In the genomic region with DNA sequence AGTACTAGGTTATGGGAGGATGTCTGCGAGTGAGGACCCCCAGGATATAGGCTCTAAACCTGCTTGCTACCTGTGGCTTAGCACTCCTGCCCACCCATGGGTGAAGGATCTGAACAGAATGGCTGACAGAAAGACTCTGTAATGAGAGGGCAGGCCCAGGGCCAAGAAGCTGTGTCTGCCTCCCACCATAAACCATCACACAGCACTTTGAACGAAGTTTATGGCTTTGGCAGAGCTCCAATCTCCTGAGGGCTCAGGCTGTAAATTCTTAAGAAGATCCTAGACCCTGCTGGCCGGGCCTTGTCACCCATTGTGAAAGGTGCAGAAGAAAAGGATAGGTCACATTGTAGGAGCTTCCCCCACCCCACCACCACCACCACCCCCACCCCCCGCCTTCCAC, we compare ENCODE assay signal across 8 mouse cellular contexts.
DNase-seq lines count a peak whose midpoint lies in the region; ATAC-seq lines count a peak whose summit lies in the region.
"Had no signal": no experiment of that assay in that cellular context is flagged by ENCODE, and none has a peak within 500 bp of the region (broad histone marks: within the 10 kb centered on the region; RNA-seq: fewer than 3 reads in every experiment).

No protein-coding gene starts in this region.

- H3K36me3 ChIP-seq in neural tube, embryonic 11.5 days (ENCODE audit: control insufficient read depth, insufficient read depth, low read length), result no peaks in the 10 kb centered on the region
- H3K36me3 ChIP-seq in forebrain, embryonic 14.5 days (ENCODE audit: control insufficient read depth, insufficient read depth, low read length), result no peaks in the 10 kb centered on the region
- no peaks in the 10 kb centered on the region for H3K36me3 ChIP-seq in kidney, embryonic 16.5 days (ENCODE audit: insufficient read depth, low read length)

- H3K9me3 ChIP-seq in neural tube, embryonic 11.5 days (ENCODE audit: control insufficient read depth, low read length), result no peaks in the 10 kb centered on the region
- no peaks in the 10 kb centered on the region for H3K9me3 ChIP-seq in forebrain, embryonic 14.5 days (replicated peaks; ENCODE audit: control insufficient read depth, low read length)
- no peaks in the 10 kb centered on the region for H3K9me3 ChIP-seq in kidney, embryonic 16.5 days (ENCODE audit: low read length)

- peak; percentile 34 for DNase-seq in neural tube, embryonic 11.5 days (ENCODE audit: low spot score)
- DNase-seq in neural tube, embryonic 10.5 days (ENCODE audit: extremely low spot score, low spot score), result no peak
- DNase-seq in forebrain, embryonic 14.5 days (ENCODE audit: low spot score), result peak; percentile 64
- peak; percentile 6 for DNase-seq in skeletal muscle tissue, adult 2 months (ENCODE audit: low read depth, low spot score)
- DNase-seq in gastrocnemius, adult 8-10 months (ENCODE audit: low spot score in 2 of 2), result no peak
- no peak for DNase-seq in layer of hippocampus, adult 11-12 months (ENCODE audit: low spot score)
- DNase-seq: gastrocnemius, postnatal 36 days had no signal

- H3K27ac ChIP-seq in neural tube, embryonic 11.5 days (ENCODE audit: low read depth, low read length), result peak overlapping the region; percentile 80
- peak overlapping the region; percentile 46; the same call in 1 of the 2 replicates for H3K27ac ChIP-seq in forebrain, embryonic 14.5 days (ENCODE audit: low read depth, low read length)
- H3K27ac ChIP-seq in kidney, embryonic 16.5 days (ENCODE audit: low read length), result no peak overlapping the region; the same call in 1 of the 2 replicates

- H3K4me1 ChIP-seq in neural tube, embryonic 11.5 days (ENCODE audit: control insufficient read depth, insufficient read depth, low read length), result peaks cover 18% of the 10 kb centered on the region
- H3K4me1 ChIP-seq in forebrain, embryonic 14.5 days (ENCODE audit: control insufficient read depth, insufficient read depth, low read length), result peaks cover 14% of the 10 kb centered on the region
- H3K4me1 ChIP-seq in kidney, embryonic 16.5 days (ENCODE audit: insufficient read depth, low read length), result peaks cover 25% of the 10 kb centered on the region

- no peak overlapping the region for H3K4me3 ChIP-seq in neural tube, embryonic 11.5 days (ENCODE audit: low read depth, low read length)
- H3K4me3 ChIP-seq in forebrain, embryonic 14.5 days (ENCODE audit: low read depth, low read length), result no peak overlapping the region
- no peak overlapping the region for H3K4me3 ChIP-seq in kidney, embryonic 16.5 days (ENCODE audit: low read length)

- WGBS in neural tube, embryonic 11.5 days, result 24% methylated on average over 4 of the region's 4 CpGs
- WGBS in forebrain, embryonic 14.5 days, result 46% methylated on average over 4 of the region's 4 CpGs
- WGBS in kidney, embryonic 16.5 days, result 14% methylated on average over 4 of the region's 4 CpGs

- no peaks in the 10 kb centered on the region for H3K27me3 ChIP-seq in neural tube, embryonic 11.5 days (ENCODE audit: control insufficient read depth, insufficient read depth, low read length)
- H3K27me3 ChIP-seq in forebrain, embryonic 14.5 days (replicated peaks; ENCODE audit: control insufficient read depth, insufficient read depth, low read length), result no peaks in the 10 kb centered on the region
- H3K27me3 ChIP-seq in kidney, embryonic 16.5 days (ENCODE audit: insufficient read depth, low read length), result no peaks in the 10 kb centered on the region

- no peak overlapping the region for H3K9ac ChIP-seq in neural tube, embryonic 11.5 days (ENCODE audit: low read length)
- no peak overlapping the region for H3K9ac ChIP-seq in forebrain, embryonic 14.5 days (ENCODE audit: low read length)
- no peak overlapping the region; the same call in 1 of the 2 replicates for H3K9ac ChIP-seq in kidney, embryonic 16.5 days (replicated peaks; ENCODE audit: low read length)

- no peak overlapping the region for H3K4me2 ChIP-seq in neural tube, embryonic 11.5 days (ENCODE audit: low read depth)
- H3K4me2 ChIP-seq in forebrain, embryonic 14.5 days (ENCODE audit: low read length), result no peak overlapping the region
- H3K4me2 ChIP-seq in kidney, embryonic 16.5 days (replicated peaks; ENCODE audit: low read depth, low read length), result 0 out of 2 replicates have a peak overlapping the region, but pooled peaks have one; percentile 2

- ATAC-seq in neural tube, embryonic 11.5 days (ENCODE audit: insufficient read depth, low FRiP score, low TSS enrichment), result peak; percentile 62
- ATAC-seq in forebrain, embryonic 14.5 days, result peak; percentile 16
- ATAC-seq in kidney, embryonic 16.5 days (ENCODE audit: low FRiP score, low TSS enrichment), result peak; percentile 83

Comparison
In these comparisons a context has a peak if more than half of its experiments do, and no peak if none do; other contexts are left out.
1. DNase-seq: peak in neural tube, embryonic 11.5 days (single experiment), forebrain, embryonic 14.5 days (single experiment) and skeletal muscle tissue, adult 2 months (single experiment); none in neural tube, embryonic 10.5 days (single experiment), gastrocnemius, adult 8-10 months (0 of 2) and layer of hippocampus, adult 11-12 months (single experiment).
2. ATAC-seq: peak in every context shown above with its lines; median percentile 83 in kidney, embryonic 16.5 days; 62 in neural tube, embryonic 11.5 days; 16 in forebrain, embryonic 14.5 days.